Comparison of ENCODE assay signal across 11 mouse cellular contexts in genomic region chr4:131485126-131485825, GRCm38 (mm10).
A peak's percentile ranks its signal among the peaks of the same experiment; 100 is the strongest.
DNase-seq lines count a peak whose midpoint lies in the region; ATAC-seq and TF ChIP-seq lines count a peak whose summit lies in the region.
"Had no signal": no experiment of that assay in that cellular context is flagged by ENCODE, and none has a peak within 500 bp of the region (broad histone marks: within the 10 kb centered on the region; RNA-seq: fewer than 3 reads in every experiment).

No protein-coding gene starts in this region.

- peaks cover 2 to 4% of the 10 kb centered on the region in 2 experiments; a peak in 2 of 4 replicates for H3K4me1 ChIP-seq in ES-E14 (ENCODE audit: control insufficient read depth in 2 of 2, insufficient read depth in 2 of 2, low read length in 2 of 2, poor library complexity in 1 of 2)
- peaks cover 50% of the 10 kb centered on the region for H3K4me1 ChIP-seq in forebrain, embryonic 15.5 days
- peaks cover 89% of the 10 kb centered on the region for H3K4me1 ChIP-seq in limb, embryonic 13.5 days

- H3K36me3 ChIP-seq in ES-E14 (ENCODE audit: control insufficient read depth, insufficient read depth, low read length, poor library complexity, severe bottlenecking): no peaks in the 10 kb centered on the region
- H3K36me3 ChIP-seq in forebrain, embryonic 15.5 days: no peaks in the 10 kb centered on the region
- no peaks in the 10 kb centered on the region for H3K36me3 ChIP-seq in limb, embryonic 13.5 days

- no peaks in the 10 kb centered on the region for H3K9me3 ChIP-seq in ES-E14 (ENCODE audit: control insufficient read depth, insufficient read depth, low read depth, low read length)
- H3K9me3 ChIP-seq in forebrain, embryonic 15.5 days: no peaks in the 10 kb centered on the region
- H3K9me3 ChIP-seq in limb, embryonic 13.5 days: no peaks in the 10 kb centered on the region

- H3K9ac ChIP-seq in ES-E14 (ENCODE audit: insufficient read depth, low read depth, low read length, poor library complexity, severe bottlenecking): peak overlapping the region; percentile 49; the same call in 1 of the 2 replicates
- no peak overlapping the region for H3K9ac ChIP-seq in forebrain, embryonic 15.5 days (replicated peaks)
- H3K9ac ChIP-seq in limb, embryonic 13.5 days: no peak overlapping the region
- H3K9ac ChIP-seq: liver, embryonic 14.5 days had no signal

- no peak for DNase-seq in frontal cortex, postnatal 14 days (ENCODE audit: low spot score in 2 of 2)
- DNase-seq in ES-E14 (ENCODE audit: low read depth, low spot score): no peak
- no peak for DNase-seq in lung, adult 18-20 months
- DNase-seq in cerebellum, adult 18-20 months: no peak
- DNase-seq in lung, postnatal 14 days: no peak
- DNase-seq: heart, adult 18-20 months; thymus, postnatal 4 days had no signal

- H3K27me3 ChIP-seq in forebrain, embryonic 15.5 days: no peaks in the 10 kb centered on the region
- peaks cover 9% of the 10 kb centered on the region; the same call in 1 of the 2 replicates for H3K27me3 ChIP-seq in limb, embryonic 13.5 days

- H3K27ac ChIP-seq in ES-E14 (ENCODE audit: insufficient read depth, low read depth, low read length, poor library complexity, severe bottlenecking): no peak overlapping the region
- peak overlapping the region; percentile 27; the same call in 1 of the 2 replicates for H3K27ac ChIP-seq in forebrain, embryonic 15.5 days (replicated peaks)
- peak overlapping the region; percentile 87 for H3K27ac ChIP-seq in limb, embryonic 13.5 days
- H3K27ac ChIP-seq: liver, embryonic 14.5 days had no signal

- 59% methylated on average over 13 of the region's 13 CpGs for WGBS in forebrain, embryonic 15.5 days
- WGBS in limb, embryonic 13.5 days: 29% methylated on average over 13 of the region's 13 CpGs

- no peak overlapping the region for H3K4me2 ChIP-seq in forebrain, embryonic 15.5 days (replicated peaks)
- H3K4me2 ChIP-seq in limb, embryonic 13.5 days (replicated peaks): peak overlapping the region; percentile 44

- H3K4me3 ChIP-seq in ES-E14 (ENCODE audit: insufficient read depth in 1 of 2, low read depth in 1 of 2, low read length in 2 of 2, poor library complexity in 1 of 2, severe bottlenecking in 1 of 2): no peak overlapping the region
- H3K4me3 ChIP-seq in forebrain, embryonic 15.5 days: no peak overlapping the region
- H3K4me3 ChIP-seq in limb, embryonic 13.5 days: no peak overlapping the region

- ATAC-seq in frontal cortex, adult (ENCODE audit: low TSS enrichment): peak; percentile 68
- ATAC-seq in forebrain, embryonic 15.5 days (replicated peaks): no peak
- no peak for ATAC-seq in limb, embryonic 13.5 days (ENCODE audit: low FRiP score, low read depth)

- in situ Hi-C loops in ES-E14 (cut with MboI; ENCODE audit: low sequenced_read_pairs in 2 of 2, unreplicated experiment in 2 of 2): no loop called here

TF ChIP-seq in ES-E14, 5 proteins besides CTCF, POLR2A, EP300 and RAD21:
- no peak for TF ChIP-seq CHD2 (IDR thresholded peaks at IDR 0.05; ENCODE audit: low read depth, low read length)
- TF ChIP-seq ZNF384 (IDR thresholded peaks at IDR 0.05; ENCODE audit: low read depth, low read length): no peak
- no peak for TF ChIP-seq HCFC1 (IDR thresholded peaks at IDR 0.05; ENCODE audit: borderline replicate concordance, insufficient read depth, low read length)
- TF ChIP-seq MAFK (IDR thresholded peaks at IDR 0.05; ENCODE audit: insufficient read depth, low read depth, low read length): no peak
- no peak for TF ChIP-seq ZC3H11A (IDR thresholded peaks at IDR 0.05; ENCODE audit: borderline replicate concordance, low read depth, low read length)
